Mouse (Mus musculus) thymus, adult 2 months (tissue): Measurements from ENCODE around the gene Mnat1. TPM values are rescaled to one million over a fixed set of nuclear protein-coding genes. Genes with fewer than 3 reads are reported as not detected.

Source experiments
- DNase-seq: peaks from one replicate; pipeline ENCODE4 v3.0.0; 2021
- H3K27ac ChIP-seq: fragments of 200-500 bp; 2 replicates; pipeline ENCODE4 v1.5.1; 2012; ENCODE audit warnings: low read length, control low read depth; ENCODE audit not compliant: control insufficient read depth, insufficient read depth
- H3K27me3 ChIP-seq: fragments of 200-500 bp; 2 replicates; pipeline ENCODE4 v1.6.1; 2012; ENCODE audit warnings: mild to moderate bottlenecking, low read length, moderate library complexity, mixed read lengths; ENCODE audit not compliant: control insufficient read depth, insufficient read depth
- H3K36me3 ChIP-seq: fragments of 200-500 bp; 2 replicates; pipeline ENCODE4 v1.6.1; 2012; ENCODE audit warnings: mild to moderate bottlenecking, low read length, moderate library complexity; ENCODE audit not compliant: control insufficient read depth, insufficient read depth
- H3K4me1 ChIP-seq: fragments of 200-500 bp; replicated peaks from 2 replicates; pipeline ENCODE4 v1.6.1; 2012; ENCODE audit warnings: low read length; ENCODE audit not compliant: control insufficient read depth, insufficient read depth
- H3K4me3 ChIP-seq: fragments of 200-500 bp; 2 replicates; pipeline ENCODE4 v1.5.1; 2012; ENCODE audit warnings: mild to moderate bottlenecking, low read length, control low read depth, moderate library complexity; ENCODE audit not compliant: control insufficient read depth, insufficient read depth
- CTCF ChIP-seq: fragments of 200-500 bp; IDR thresholded peaks from 2 replicates; pipeline ENCODE4 v1.5.1; 2012; ENCODE audit warnings: mild to moderate bottlenecking, control low read depth, low read length, moderate library complexity, borderline replicate concordance; ENCODE audit not compliant: control insufficient read depth, poor library complexity, insufficient read depth; ENCODE audit errors: extremely low read depth
- POLR2A ChIP-seq: fragments of 200-500 bp; IDR thresholded peaks from 2 replicates; pipeline ENCODE4 v1.6.1; 2012; ENCODE audit warnings: mild to moderate bottlenecking, low read length, control low read depth, moderate library complexity; ENCODE audit not compliant: control insufficient read depth, poor library complexity, insufficient read depth; ENCODE audit errors: extremely low read depth
- WGBS: fragments of 180-500 bp; shearing (Covaris S2); methylation state at CpG from one replicate; pipeline ENCODE4 v1.1.7; 2018; 5-methylcytosine and 5-hydroxymethylcytosine counted together
- polyA plus RNA-seq: library from polyadenylated mRNA; depleted of rRNA; stranded (reverse); fragments of >200 nt; gene quantifications from 2 replicates; pipeline ENCODE4 v1.2.3, GENCODE M21; 2012

The Mnat1 gene
- polyA plus RNA-seq, 1 experiment = 8.7 TPM

DNA sequence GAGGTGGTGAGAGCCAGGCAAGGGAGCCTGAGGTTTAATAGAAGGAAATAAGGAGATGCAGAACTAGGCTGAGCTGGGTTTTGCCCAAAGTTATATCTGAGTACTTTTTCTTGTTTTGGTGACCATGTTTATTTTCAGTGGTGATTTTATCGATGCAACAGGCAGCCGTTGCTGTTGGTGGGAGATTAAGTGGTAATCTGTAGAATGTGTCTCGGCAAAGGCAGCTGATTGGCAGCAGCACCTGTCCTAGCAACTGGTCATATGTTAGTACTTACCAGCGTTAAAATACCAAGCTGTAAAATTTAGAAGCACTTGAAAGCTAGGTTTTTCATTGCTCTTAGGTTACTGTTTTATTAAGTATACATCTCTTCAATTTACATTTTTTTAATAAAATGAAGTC lies 83.5 kb downstream of the Mnat1 start:
- no peak for TF ChIP-seq POLR2A
- H3K4me1 ChIP-seq = 0 out of 2 replicates have a peak, but pooled peaks cover 2% of the 10 kb centered on the region

DNA sequence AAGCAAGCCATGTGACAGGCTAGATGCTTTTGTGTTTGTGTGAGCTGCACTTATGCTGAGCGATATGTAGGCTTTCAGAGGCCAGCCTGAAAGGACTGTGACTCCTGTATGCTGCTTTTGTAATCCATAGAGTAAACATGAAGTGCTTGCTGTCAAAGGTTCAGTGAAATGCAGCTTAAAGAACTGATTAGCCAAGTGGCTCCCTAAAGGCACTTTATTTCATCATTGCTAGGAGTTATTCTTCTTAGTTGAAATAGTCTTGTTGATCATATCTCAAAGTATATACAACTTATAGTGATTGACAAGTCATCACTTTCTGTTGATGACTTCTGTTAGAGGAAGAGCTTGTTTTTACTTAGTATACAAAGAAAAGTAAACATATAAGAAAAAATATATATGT lies 83.9 kb downstream of the Mnat1 start:
- 0 out of 2 replicates have a peak, but pooled peaks cover 2% of the 10 kb centered on the region for H3K4me1 ChIP-seq
- H3K36me3 ChIP-seq = no peaks in the 10 kb centered on the region
- no peak overlapping the region for H3K4me3 ChIP-seq
- DNase-seq = no peak
- H3K27ac ChIP-seq = no peak overlapping the region
- no peaks in the 10 kb centered on the region for H3K27me3 ChIP-seq
- 90% methylated on average over 1 of the region's 1 CpGs for WGBS
- TF ChIP-seq POLR2A (no peak), CTCF (no peak)

More for the DNA sequence above, 83.5 kb downstream of the Mnat1 start:
- Histone ChIP-seq H3K27ac (no peak overlapping the region), H3K27me3 (no peaks in the 10 kb centered on the region), H3K4me3 (no peak overlapping the region), H3K36me3 (no peaks in the 10 kb centered on the region)
- no peak for DNase-seq
- 95% methylated on average over 4 of the region's 4 CpGs for WGBS

DNA sequence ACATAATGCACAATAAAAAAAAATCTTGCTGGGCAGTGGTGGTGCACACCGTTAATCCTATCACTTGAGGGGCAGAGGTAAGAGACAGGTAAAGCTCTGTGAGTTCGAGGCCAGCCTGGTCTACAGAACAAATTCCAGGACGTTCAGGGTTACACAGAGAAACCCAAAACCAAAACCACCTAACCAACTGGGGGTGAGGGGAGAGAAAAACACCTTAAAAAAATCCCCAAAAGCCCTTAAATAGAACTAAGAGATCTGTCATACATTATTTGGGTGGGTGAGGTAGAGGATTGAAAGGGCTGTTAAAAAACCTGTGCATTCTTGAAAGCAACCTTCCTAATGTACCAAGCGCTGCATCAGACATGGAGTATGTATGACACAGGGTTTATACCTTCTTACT lies 85.0 kb downstream of the Mnat1 start:
- no peaks in the 10 kb centered on the region for H3K4me1 ChIP-seq
- no peak for DNase-seq
- H3K27ac ChIP-seq = no peak overlapping the region
- TF ChIP-seq POLR2A (no peak), CTCF (no peak)
- H3K27me3 ChIP-seq = no peaks in the 10 kb centered on the region
- no peaks in the 10 kb centered on the region for H3K36me3 ChIP-seq
- 65% methylated on average over 4 of the region's 4 CpGs for WGBS
- no peak overlapping the region for H3K4me3 ChIP-seq

DNA sequence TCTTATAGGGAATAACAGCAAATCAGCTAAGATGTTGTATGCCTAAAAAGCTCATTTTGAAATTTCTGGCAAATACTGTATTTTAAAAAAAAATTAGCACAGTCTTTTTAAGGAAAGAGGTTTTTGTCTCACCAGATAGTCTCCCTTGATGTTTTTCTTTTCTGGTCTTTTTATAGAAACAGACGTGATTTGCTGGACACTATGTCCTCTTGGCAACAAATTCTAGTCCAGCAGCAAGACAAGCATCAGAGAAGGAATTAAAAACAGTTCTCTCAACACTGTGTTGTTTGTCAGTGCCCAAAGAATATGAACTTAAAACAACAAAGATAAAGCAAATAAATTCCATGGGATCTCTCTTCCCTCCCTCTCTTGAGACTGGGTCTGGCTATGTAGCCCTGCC lies 85.6 kb downstream of the Mnat1 start:
- Histone ChIP-seq H3K36me3 (no peaks in the 10 kb centered on the region), H3K4me3 (no peak overlapping the region), H3K27ac (no peak overlapping the region), H3K4me1 (no peaks in the 10 kb centered on the region), H3K27me3 (no peaks in the 10 kb centered on the region)
- 91% methylated on average over 1 of the region's 1 CpGs for whole genome bisulfite sequencing
- DNase-seq = no peak
- TF ChIP-seq CTCF (no peak), POLR2A (no peak)

DNA sequence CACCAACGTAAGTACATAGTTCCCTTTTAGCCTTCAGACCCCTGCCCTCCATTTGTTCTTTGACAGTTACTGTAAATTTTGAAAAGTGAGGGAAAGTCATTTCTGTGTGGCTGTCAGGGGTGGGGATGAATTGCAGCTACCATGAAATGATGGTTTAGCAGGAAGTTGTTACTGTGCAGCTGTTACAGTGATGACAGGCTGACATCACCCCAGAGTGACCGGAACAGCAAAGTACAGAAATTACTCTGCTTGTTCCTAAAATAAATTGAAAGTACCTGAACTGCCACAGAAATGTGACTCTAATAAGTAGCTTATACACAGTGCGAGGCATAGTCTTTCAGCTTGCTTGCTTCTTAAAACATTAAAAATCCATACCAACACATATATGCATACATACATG lies 86.9 kb downstream of the Mnat1 start:
- Histone ChIP-seq H3K4me1 (peaks cover 4% of the 10 kb centered on the region; the same call in 1 of the 2 replicates), H3K27me3 (no peaks in the 10 kb centered on the region), H3K27ac (no peak overlapping the region), H3K4me3 (no peak overlapping the region), H3K36me3 (no peaks in the 10 kb centered on the region)
- WGBS = 93% methylated on average over 3 of the region's 3 CpGs
- TF ChIP-seq CTCF (no peak), POLR2A (no peak)
- DNase-seq = no peak

DNA sequence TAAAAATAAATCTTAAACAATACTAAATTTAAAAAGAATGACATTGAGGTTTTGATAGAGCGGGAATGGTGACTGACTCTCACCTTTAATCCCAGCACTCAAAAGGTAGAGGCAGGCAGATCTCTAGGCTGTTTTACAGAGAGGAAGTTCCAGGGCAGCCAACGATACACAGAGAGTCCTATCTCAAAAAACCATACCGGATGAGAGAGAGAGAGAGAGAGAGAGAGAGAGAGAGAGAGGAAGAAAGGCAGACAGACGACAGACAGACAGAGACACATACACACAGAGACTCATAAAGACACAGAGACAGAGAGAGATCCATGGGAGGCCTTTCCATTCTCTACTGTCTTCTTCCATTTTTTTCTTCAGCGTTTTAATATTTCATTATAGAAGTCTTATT lies 92.3 kb downstream of the Mnat1 start:
- no peak for DNase-seq
- Histone ChIP-seq H3K27ac (no peak overlapping the region), H3K4me3 (no peak overlapping the region), H3K4me1 (peaks cover 4% of the 10 kb centered on the region; the same call in 1 of the 2 replicates), H3K27me3 (no peaks in the 10 kb centered on the region), H3K36me3 (peaks cover 3% of the 10 kb centered on the region; the same call in 1 of the 2 replicates)
- TF ChIP-seq CTCF = no peak
- TF ChIP-seq POLR2A = no peak
- WGBS = 59% methylated on average over 5 of the region's 5 CpGs

DNA sequence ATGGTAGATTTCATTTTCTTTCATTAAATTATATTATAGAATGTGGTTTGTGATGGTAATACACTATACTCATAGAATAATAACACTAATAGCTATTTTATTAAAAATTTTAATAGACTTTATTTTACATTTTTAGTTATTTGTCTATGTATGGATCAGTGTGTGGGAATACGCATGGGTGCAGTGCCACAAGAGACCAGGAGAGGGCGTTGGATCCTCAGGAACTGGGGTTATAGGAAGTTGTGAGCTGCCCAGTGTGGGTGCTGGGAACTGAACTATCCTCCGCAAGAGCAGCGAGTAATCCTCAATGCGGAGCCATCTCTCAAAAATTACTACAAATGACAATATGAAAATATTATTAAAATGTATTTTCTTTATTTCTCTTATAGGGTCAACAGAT lies 95.1 kb downstream of the Mnat1 start:
- no peak for DNase-seq
- peaks cover 3% of the 10 kb centered on the region; the same call in 1 of the 2 replicates for H3K36me3 ChIP-seq
- TF ChIP-seq POLR2A (no peak), CTCF (no peak)
- H3K4me1 ChIP-seq = peaks cover 4% of the 10 kb centered on the region; the same call in 1 of the 2 replicates
- no peaks in the 10 kb centered on the region for H3K27me3 ChIP-seq
- WGBS = 94% methylated on average over 5 of the region's 5 CpGs
- no peak overlapping the region for H3K27ac ChIP-seq
- H3K4me3 ChIP-seq = no peak overlapping the region
